Comparison of ENCODE assay signal across 30 mouse cellular contexts in the genomic region with DNA sequence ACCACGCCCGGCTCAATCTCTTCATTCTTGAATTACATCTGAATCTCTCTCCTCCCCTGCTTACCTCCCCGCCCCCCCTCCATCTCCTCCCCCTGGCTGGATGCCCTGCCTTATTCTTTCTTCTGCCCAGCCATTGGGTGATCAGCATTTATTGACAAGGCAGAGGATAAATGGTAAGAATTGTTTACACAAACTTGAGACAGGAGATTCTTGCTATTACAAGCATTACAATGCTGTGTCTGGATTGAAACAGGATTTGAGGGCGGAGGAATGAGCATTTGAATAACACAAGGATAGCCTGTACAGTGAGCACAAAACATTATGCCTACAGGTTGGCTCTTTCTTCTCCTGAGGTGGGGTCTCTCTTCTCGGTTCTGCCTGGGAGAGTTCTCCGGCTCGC. TPM values are rescaled to one million over a fixed set of nuclear protein-coding genes. Genes with fewer than 3 reads are reported as not detected.
DNase-seq lines count a peak whose midpoint lies in the region; ATAC-seq and TF ChIP-seq lines count a peak whose summit lies in the region.
"Had no signal": no experiment of that assay in that cellular context is flagged by ENCODE, and none has a peak within 500 bp of the region (broad histone marks: within the 10 kb centered on the region; RNA-seq: fewer than 3 reads in every experiment).

No protein-coding gene starts in this region.

- no peaks in the 10 kb centered on the region for H3K9me3 ChIP-seq in neural tube, embryonic 15.5 days (replicated peaks)
- H3K9me3 ChIP-seq: embryonic facial prominence, embryonic 13.5 days; embryonic facial prominence, embryonic 15.5 days; forebrain, embryonic 13.5 days; forebrain, embryonic 15.5 days had no signal

- H3K27ac ChIP-seq in layer of hippocampus, adult 2 months: peak overlapping the region; percentile 62; the same call in 1 of the 2 replicates
- H3K27ac ChIP-seq in neural tube, embryonic 15.5 days (replicated peaks): no peak overlapping the region
- H3K27ac ChIP-seq: embryonic facial prominence, embryonic 13.5 days; embryonic facial prominence, embryonic 15.5 days; forebrain, embryonic 10.5 days; forebrain, embryonic 13.5 days; forebrain, embryonic 15.5 days had no signal

- no peaks in the 10 kb centered on the region for H3K36me3 ChIP-seq in neural tube, embryonic 15.5 days
- H3K36me3 ChIP-seq: embryonic facial prominence, embryonic 13.5 days; embryonic facial prominence, embryonic 15.5 days; forebrain, embryonic 10.5 days; forebrain, embryonic 15.5 days had no signal

- ATAC-seq in neural tube, embryonic 15.5 days (ENCODE audit: low FRiP score): no peak
- ATAC-seq: CD4-positive, CD25-positive, alpha-beta regulatory T cell, adult 4 months; forebrain, embryonic 13.5 days; forebrain, embryonic 15.5 days; forebrain, postnatal 0 days; Patski had no signal

- H3K27me3 ChIP-seq in neural tube, embryonic 15.5 days (replicated peaks): no peaks in the 10 kb centered on the region
- H3K27me3 ChIP-seq: CH12.LX; embryonic facial prominence, embryonic 13.5 days; embryonic facial prominence, embryonic 15.5 days; forebrain, embryonic 13.5 days; forebrain, embryonic 15.5 days; Patski had no signal

- DNase-seq in layer of hippocampus, adult 2 months (ENCODE audit: low spot score in 2 of 2): no peak
- DNase-seq in layer of hippocampus, postnatal 36 days: no peak
- DNase-seq in ES-CJ7 (ENCODE audit: low read depth, low spot score): peak; percentile 90
- peak; percentile 98 for DNase-seq in R1 (ENCODE audit: low read depth, low spot score)
- peak; percentile 96 for DNase-seq in ZHBTc4 (ENCODE audit: low read depth, low spot score)
- DNase-seq in yolk sac, embryonic 10.5 days (ENCODE audit: low spot score): no peak
- DNase-seq in thymus, postnatal 25 days: no peak
- DNase-seq: adrenal gland, adult 2 months; adrenal gland, postnatal 10 days; adrenal gland, postnatal 25 days; B cell, adult 2 months; cerebellum, adult 11 months; cerebellum, adult 18-20 months; cerebellum, adult 8-10 months; cerebellum, adult 9-11 months; cerebellum, postnatal 36 days; embryo, embryonic 11 days; forebrain, postnatal 0 days had no signal

- no peak overlapping the region for H3K4me3 ChIP-seq in layer of hippocampus, adult 2 months
- H3K4me3 ChIP-seq in neural tube, embryonic 15.5 days (replicated peaks): no peak overlapping the region
- H3K4me3 ChIP-seq: embryonic facial prominence, embryonic 13.5 days; embryonic facial prominence, embryonic 15.5 days; erythroblast, embryonic 14.5 days; forebrain, embryonic 10.5 days; forebrain, embryonic 13.5 days; forebrain, embryonic 15.5 days had no signal

- H3K4me1 ChIP-seq in neural tube, embryonic 15.5 days: no peaks in the 10 kb centered on the region
- H3K4me1 ChIP-seq: embryonic facial prominence, embryonic 15.5 days; forebrain, embryonic 10.5 days; forebrain, embryonic 13.5 days; forebrain, embryonic 15.5 days had no signal

- no peak overlapping the region for H3K9ac ChIP-seq in neural tube, embryonic 15.5 days (replicated peaks)
- H3K9ac ChIP-seq: embryonic facial prominence, embryonic 13.5 days; embryonic facial prominence, embryonic 15.5 days; forebrain, embryonic 13.5 days; forebrain, embryonic 15.5 days; forebrain, postnatal 0 days had no signal

- no peak overlapping the region for H3K4me2 ChIP-seq in neural tube, embryonic 15.5 days
- H3K4me2 ChIP-seq: embryonic facial prominence, embryonic 13.5 days; embryonic facial prominence, embryonic 15.5 days; forebrain, embryonic 13.5 days; forebrain, embryonic 15.5 days had no signal

- TF ChIP-seq CTCF in layer of hippocampus, adult 2 months (conservative IDR thresholded peaks at IDR 0.05): no peak

- 82% methylated on average over 7 of the region's 7 CpGs for WGBS in neural tube, embryonic 15.5 days

RNA-seq across cellular contexts. Expression of a gene that starts 13.8 kb away (rescaled TPM):
- total RNA-seq in layer of hippocampus, adult 2 months (2021): 100 to 1,000 TPM; 367 to 391 TPM
- 100 to 1,000 TPM; 370 to 401 TPM for total RNA-seq in layer of hippocampus, postnatal 36 days (2021)
- polyA plus RNA-seq in neural tube, embryonic 15.5 days (2015; fragmentation: Nextera tagmentation; extraction: Ambion mirVana): 722 and 793 TPM in 2 replicates

RNA-seq across cellular contexts. Expression of a gene that starts 14.1 kb away (rescaled TPM):
- 10 to 100 TPM; 33.1 to 34.0 TPM for total RNA-seq in layer of hippocampus, adult 2 months (2021)
- 10 to 100 TPM; 33.0 to 38.2 TPM for total RNA-seq in layer of hippocampus, postnatal 36 days (2021)
- polyA plus RNA-seq in neural tube, embryonic 15.5 days (2015; fragmentation: Nextera tagmentation; extraction: Ambion mirVana): 60.9 and 65.3 TPM in 2 replicates

RNA-seq across cellular contexts. Expression of a gene that starts 52.8 kb away (rescaled TPM):
- total RNA-seq in layer of hippocampus, adult 2 months (2021): 10 to 100 TPM; 23.7 to 25.0 TPM
- total RNA-seq in layer of hippocampus, postnatal 36 days (2021): 10 to 100 TPM; 22.2 to 25.8 TPM
- 19.3 and 22.5 TPM in 2 replicates for polyA plus RNA-seq in neural tube, embryonic 15.5 days (2015; fragmentation: Nextera tagmentation; extraction: Ambion mirVana)

RNA-seq across cellular contexts. Expression of a gene that starts 56.2 kb away (rescaled TPM):
- 100 to 1,000 TPM; 309 to 329 TPM for total RNA-seq in layer of hippocampus, adult 2 months (2021)
- 100 to 1,000 TPM; 287 to 306 TPM for total RNA-seq in layer of hippocampus, postnatal 36 days (2021)
- polyA plus RNA-seq in neural tube, embryonic 15.5 days (2015; fragmentation: Nextera tagmentation; extraction: Ambion mirVana): 2.9 and 4.2 TPM in 2 replicates
- total RNA-seq: adrenal gland, postnatal 25 days; common myeloid progenitor, adult 5-6 weeks; G1E had no signal
- polyA plus RNA-seq: erythroblast, embryonic 14.5 days; G1E had no signal

Comparison
In these comparisons a context has a peak if more than half of its experiments do, and no peak if none do; other contexts are left out.
1. DNase-seq: peak in ES-CJ7 (single experiment), R1 (single experiment) and ZHBTc4 (single experiment); none in layer of hippocampus, adult 2 months (0 of 2), layer of hippocampus, postnatal 36 days (0 of 2), yolk sac, embryonic 10.5 days (single experiment) and thymus, postnatal 25 days (single experiment).